Mouse (Mus musculus): ENCODE measurements around the gene Spata45. TPM values are rescaled to one million over a fixed set of nuclear protein-coding genes. Genes with fewer than 3 reads are reported as not detected.

Gene Spata45
- polyA plus RNA-seq, 1 experiment from 2014 or later: not detected

DNA sequence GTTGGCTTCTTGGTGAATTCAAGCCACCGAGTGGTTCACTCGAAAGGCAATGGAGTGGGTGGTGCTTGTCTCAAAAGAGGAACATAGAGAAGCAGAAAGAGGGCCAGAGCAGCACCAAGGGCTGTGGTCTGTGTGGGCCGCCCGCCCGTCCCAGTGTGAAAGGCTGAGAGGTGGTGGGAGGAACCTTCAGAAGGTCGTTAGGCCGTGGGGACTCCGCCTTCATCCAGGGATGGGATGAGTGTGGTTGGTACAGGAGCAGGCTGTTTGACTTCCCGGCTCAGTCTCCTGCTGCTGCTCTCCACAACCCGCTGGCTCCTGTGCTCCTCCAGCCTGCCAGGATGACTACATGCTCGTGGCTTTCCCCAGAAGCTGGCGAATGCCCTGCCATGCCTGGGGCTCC, 49.2 kb downstream of the Spata45 start:
- ATAC-seq (ENCODE audit: insufficient read depth, low FRiP score, low TSS enrichment) (no peak), DNase-seq (ENCODE audit: low spot score) (no peak)
- no peak overlapping the region for H3K27ac ChIP-seq (ENCODE audit: low read depth, low read length)
- H3K9me3 ChIP-seq (ENCODE audit: control insufficient read depth, low read length): no peaks in the 10 kb centered on the region
- no peaks in the 10 kb centered on the region for H3K27me3 ChIP-seq (ENCODE audit: control insufficient read depth, insufficient read depth, low read length)
- no peak overlapping the region for H3K4me2 ChIP-seq (ENCODE audit: low read depth)
- H3K4me1 ChIP-seq (ENCODE audit: control insufficient read depth, insufficient read depth, low read length): no peaks in the 10 kb centered on the region
- H3K4me3 ChIP-seq (ENCODE audit: low read depth, low read length): no peak overlapping the region
- no peak overlapping the region for H3K9ac ChIP-seq (ENCODE audit: low read length)
- 79% methylated on average over 12 of the region's 12 CpGs for WGBS
- H3K36me3 ChIP-seq (ENCODE audit: control insufficient read depth, insufficient read depth, low read length): peaks cover 2% of the 10 kb centered on the region

DNA sequence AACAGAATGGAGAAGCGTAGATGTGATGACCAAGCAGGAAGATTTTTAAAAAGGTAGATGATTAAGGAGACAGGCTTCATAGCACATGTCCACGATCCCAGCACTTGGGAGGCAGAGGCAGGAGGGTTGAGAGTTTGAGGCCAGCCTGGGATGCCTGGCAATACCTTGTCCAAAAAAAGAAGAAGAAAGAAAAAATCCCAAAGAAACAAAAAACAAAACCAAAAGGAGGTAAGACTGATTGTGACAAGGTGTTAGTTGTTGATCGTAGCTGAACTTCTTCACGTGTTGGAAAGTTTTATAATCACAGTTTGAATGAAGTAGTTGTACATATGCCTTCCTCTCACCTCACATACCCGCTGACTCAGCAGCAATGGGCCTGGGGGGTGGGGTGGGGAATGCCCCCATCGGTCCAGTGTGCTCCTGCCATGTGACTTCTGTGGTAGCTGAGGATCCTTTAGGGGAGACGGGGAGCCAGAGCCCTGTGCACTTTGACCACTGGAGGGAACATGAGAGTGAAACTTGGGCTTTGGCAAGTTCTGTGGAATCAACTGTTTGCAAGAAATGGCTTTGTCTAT, 50.0 kb downstream of the Spata45 start:
- Histone ChIP-seq H3K36me3 (ENCODE audit: control insufficient read depth, insufficient read depth, low read length) (peaks cover 2% of the 10 kb centered on the region), H3K9me3 (ENCODE audit: control insufficient read depth, low read length) (no peaks in the 10 kb centered on the region), H3K27me3 (ENCODE audit: control insufficient read depth, insufficient read depth, low read length) (no peaks in the 10 kb centered on the region), H3K4me1 (ENCODE audit: control insufficient read depth, insufficient read depth, low read length) (no peaks in the 10 kb centered on the region), H3K4me2 (ENCODE audit: low read depth) (no peak overlapping the region), H3K4me3 (ENCODE audit: low read depth, low read length) (no peak overlapping the region), H3K27ac (ENCODE audit: low read depth, low read length) (no peak overlapping the region), H3K9ac (ENCODE audit: low read length) (no peak overlapping the region)
- WGBS: 90% methylated on average over 7 of the region's 7 CpGs
- no peak for ATAC-seq (ENCODE audit: insufficient read depth, low FRiP score, low TSS enrichment)
- no peak for DNase-seq (ENCODE audit: low spot score)

DNA sequence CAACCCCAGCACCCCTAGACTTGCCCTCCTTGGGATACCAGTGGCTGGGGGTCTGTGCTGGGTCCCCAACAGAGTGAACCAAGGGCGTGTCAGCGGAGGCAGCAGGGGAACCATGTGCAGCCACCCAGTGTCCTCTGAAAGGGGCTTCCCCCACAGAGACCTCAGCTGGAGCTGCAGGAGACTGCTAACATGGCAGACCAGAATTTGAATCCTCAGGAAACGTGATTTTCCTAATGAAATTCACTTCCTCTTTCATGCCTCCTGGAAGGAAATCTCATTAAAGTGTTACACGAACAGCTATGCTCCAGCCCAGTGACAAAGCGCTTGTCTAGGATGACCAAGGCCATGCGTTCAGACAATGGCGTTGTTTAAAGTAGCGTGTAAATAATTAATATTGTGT, 50.5 kb downstream of the Spata45 start:
- WGBS: 86% methylated on average over 8 of the region's 8 CpGs
- Histone ChIP-seq H3K9me3 (ENCODE audit: control insufficient read depth, low read length) (no peaks in the 10 kb centered on the region), H3K36me3 (ENCODE audit: control insufficient read depth, insufficient read depth, low read length) (peaks cover 2% of the 10 kb centered on the region), H3K4me1 (ENCODE audit: control insufficient read depth, insufficient read depth, low read length) (no peaks in the 10 kb centered on the region), H3K27ac (ENCODE audit: low read depth, low read length) (no peak overlapping the region), H3K27me3 (ENCODE audit: control insufficient read depth, insufficient read depth, low read length) (no peaks in the 10 kb centered on the region), H3K4me2 (ENCODE audit: low read depth) (no peak overlapping the region), H3K4me3 (ENCODE audit: low read depth, low read length) (no peak overlapping the region), H3K9ac (ENCODE audit: low read length) (no peak overlapping the region)
- DNase-seq (ENCODE audit: low spot score) (no peak), ATAC-seq (ENCODE audit: insufficient read depth, low FRiP score, low TSS enrichment) (no peak)

DNA sequence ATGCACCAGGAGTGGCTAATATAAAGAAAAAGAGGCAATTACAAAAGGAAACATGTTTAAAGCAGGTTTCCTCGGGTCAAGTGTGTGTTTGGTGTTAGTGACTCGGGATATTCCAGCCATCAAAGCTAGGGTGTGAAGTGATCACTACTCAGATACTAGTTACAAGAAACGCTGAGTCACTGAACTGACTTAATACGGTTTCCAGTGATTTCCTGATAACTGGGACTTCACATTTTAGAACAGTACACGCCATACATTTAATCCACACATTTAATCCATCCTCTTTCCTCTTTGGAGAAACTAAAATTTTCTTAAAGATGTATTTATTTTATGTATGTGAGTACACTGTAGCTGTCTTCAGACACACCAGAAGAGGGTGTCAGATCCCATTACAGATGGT, 51.5 kb downstream of the Spata45 start:
- no peak for ATAC-seq (ENCODE audit: insufficient read depth, low FRiP score, low TSS enrichment)

DNA sequence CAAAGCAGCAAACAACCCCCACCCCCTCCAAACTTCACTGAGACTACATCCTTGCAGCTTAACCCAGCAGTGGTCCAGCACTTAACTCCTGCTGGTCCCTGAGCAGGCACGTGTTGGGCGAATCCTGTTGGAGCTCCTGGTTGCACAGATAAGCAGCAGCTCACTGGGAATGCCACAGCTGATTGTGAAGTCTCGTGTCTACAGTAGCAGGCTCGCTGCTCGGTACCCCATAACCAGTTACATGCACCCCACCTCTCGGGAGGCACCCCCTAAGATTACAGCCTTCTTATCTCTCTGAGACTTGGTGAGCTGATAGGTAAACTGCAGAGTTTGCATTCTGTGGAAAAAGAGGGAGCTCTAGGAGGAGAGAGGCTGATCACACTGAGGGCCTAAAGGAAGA, 52.9 kb downstream of the Spata45 start:
- Histone ChIP-seq H3K9me3 (ENCODE audit: control insufficient read depth, low read length) (no peaks in the 10 kb centered on the region), H3K27ac (ENCODE audit: low read depth, low read length) (no peak overlapping the region), H3K9ac (ENCODE audit: low read length) (no peak overlapping the region), H3K36me3 (ENCODE audit: control insufficient read depth, insufficient read depth, low read length) (peaks cover 2% of the 10 kb centered on the region; the same call in 1 of the 2 replicates), H3K4me3 (ENCODE audit: low read depth, low read length) (no peak overlapping the region), H3K27me3 (ENCODE audit: control insufficient read depth, insufficient read depth, low read length) (no peaks in the 10 kb centered on the region), H3K4me1 (ENCODE audit: control insufficient read depth, insufficient read depth, low read length) (no peaks in the 10 kb centered on the region), H3K4me2 (ENCODE audit: low read depth) (no peak overlapping the region)
- no peak for ATAC-seq (ENCODE audit: insufficient read depth, low FRiP score, low TSS enrichment)
- WGBS: 74% methylated on average over 6 of the region's 6 CpGs
- DNase-seq (ENCODE audit: low spot score): no peak

More for the DNA sequence above, 51.5 kb downstream of the Spata45 start:
- Histone ChIP-seq H3K4me2 (ENCODE audit: low read depth) (no peak overlapping the region), H3K4me3 (ENCODE audit: low read depth, low read length) (no peak overlapping the region), H3K9ac (ENCODE audit: low read length) (no peak overlapping the region), H3K27me3 (ENCODE audit: control insufficient read depth, insufficient read depth, low read length) (no peaks in the 10 kb centered on the region), H3K9me3 (ENCODE audit: control insufficient read depth, low read length) (no peaks in the 10 kb centered on the region), H3K27ac (ENCODE audit: low read depth, low read length) (no peak overlapping the region), H3K4me1 (ENCODE audit: control insufficient read depth, insufficient read depth, low read length) (no peaks in the 10 kb centered on the region), H3K36me3 (ENCODE audit: control insufficient read depth, insufficient read depth, low read length) (peaks cover 2% of the 10 kb centered on the region; the same call in 1 of the 2 replicates)
- DNase-seq (ENCODE audit: low spot score): no peak
- WGBS: 85% methylated on average over 5 of the region's 5 CpGs

DNA sequence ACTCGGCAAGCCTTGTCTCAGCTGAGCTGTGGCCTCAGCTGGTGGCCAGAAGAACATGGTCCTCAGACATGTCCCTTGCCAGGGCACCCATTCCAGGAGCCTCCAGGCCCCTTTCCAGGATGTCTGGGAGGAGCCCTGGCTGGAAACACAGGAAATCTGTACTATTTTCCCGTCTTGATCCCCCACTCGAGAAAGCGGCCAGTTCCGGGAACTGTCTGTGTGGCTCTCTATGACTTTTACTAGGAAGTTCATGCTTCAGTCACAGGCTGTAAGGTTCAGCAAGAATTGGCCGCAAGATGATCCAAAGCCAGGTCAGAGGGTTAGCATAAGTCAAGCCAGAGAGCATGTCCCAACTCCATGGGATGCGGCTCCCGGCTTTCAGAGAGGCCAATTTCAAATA, 55.6 kb downstream of the Spata45 start:
- Histone ChIP-seq H3K4me2 (ENCODE audit: low read depth) (no peak overlapping the region), H3K4me1 (ENCODE audit: control insufficient read depth, insufficient read depth, low read length) (no peaks in the 10 kb centered on the region), H3K27me3 (ENCODE audit: control insufficient read depth, insufficient read depth, low read length) (peaks cover under 1% of the 10 kb centered on the region; the same call in 1 of the 2 replicates), H3K4me3 (ENCODE audit: low read depth, low read length) (no peak overlapping the region), H3K9ac (ENCODE audit: low read length) (no peak overlapping the region), H3K9me3 (ENCODE audit: control insufficient read depth, low read length) (no peaks in the 10 kb centered on the region), H3K27ac (ENCODE audit: low read depth, low read length) (no peak overlapping the region), H3K36me3 (ENCODE audit: control insufficient read depth, insufficient read depth, low read length) (no peaks in the 10 kb centered on the region)
- WGBS: 84% methylated on average over 8 of the region's 8 CpGs
- DNase-seq (ENCODE audit: low spot score) (no peak), ATAC-seq (ENCODE audit: insufficient read depth, low FRiP score, low TSS enrichment) (no peak)

Other genes with a start within 250 kb of the Spata45 start
- gene Rps6kc1, start 124.9 kb upstream of the Spata45 start, polyA plus RNA-seq (2014; fragmentation: Nextera tagmentation; extraction: Ambion mirVana): 21.5 and 22.5 TPM in 2 replicates
- 54.6 and 66.7 TPM in 2 replicates for gene Angel2, start 111.5 kb upstream of the Spata45 start, polyA plus RNA-seq (2014; fragmentation: Nextera tagmentation; extraction: Ambion mirVana)
- gene Vash2, start 57.3 kb upstream of the Spata45 start, polyA plus RNA-seq (2014; fragmentation: Nextera tagmentation; extraction: Ambion mirVana): 78.6 and 79.3 TPM in 2 replicates
- gene Flvcr1, start 10.5 kb upstream of the Spata45 start, polyA plus RNA-seq (2014; fragmentation: Nextera tagmentation; extraction: Ambion mirVana): 10.7 and 11.2 TPM in 2 replicates
- 9.4 and 13.3 TPM in 2 replicates for gene Tatdn3, start 26.3 kb downstream of the Spata45 start, polyA plus RNA-seq (2014; fragmentation: Nextera tagmentation; extraction: Ambion mirVana)
- 19.7 and 22.9 TPM in 2 replicates for gene Nsl1, start 26.4 kb downstream of the Spata45 start, polyA plus RNA-seq (2014; fragmentation: Nextera tagmentation; extraction: Ambion mirVana)
- gene Batf3, start 61.2 kb downstream of the Spata45 start, polyA plus RNA-seq (2014; fragmentation: Nextera tagmentation; extraction: Ambion mirVana): 4.7 and 4.8 TPM in 2 replicates
- not detected in 2 replicates for gene Fam71a, start 128.2 kb downstream of the Spata45 start, polyA plus RNA-seq (2014; fragmentation: Nextera tagmentation; extraction: Ambion mirVana)
- 2.3 and 3.2 TPM in 2 replicates for gene Atf3, start 181.4 kb downstream of the Spata45 start, polyA plus RNA-seq (2014; fragmentation: Nextera tagmentation; extraction: Ambion mirVana)